Mouse (Mus musculus) cerebellum, adult 2 months (tissue): Measurements from ENCODE around the gene Cul7. TPM values are rescaled to one million over a fixed set of nuclear protein-coding genes. Genes with fewer than 3 reads are reported as not detected.

Source experiments
- DNase-seq, 2 experiments: peaks; one replicate each; pipeline ENCODE4 v3.0.0; 2021
- H3K27ac ChIP-seq: fragments of 200-500 bp; 2 replicates; pipeline ENCODE4 v1.5.1; 2012; ENCODE audit warnings: low read length, control low read depth, inconsistent platforms; ENCODE audit not compliant: insufficient read depth
- H3K27me3 ChIP-seq: fragments of 200-500 bp; 2 replicates; pipeline ENCODE4 v1.6.1; 2012; ENCODE audit warnings: inconsistent platforms, mild to moderate bottlenecking, low read length, moderate library complexity; ENCODE audit not compliant: control insufficient read depth, insufficient read depth
- H3K4me1 ChIP-seq: fragments of 200-500 bp; 2 replicates; pipeline ENCODE4 v1.6.1; 2011; ENCODE audit warnings: low read length; ENCODE audit not compliant: control insufficient read depth, insufficient read depth
- H3K4me3 ChIP-seq: fragments of 200-500 bp; replicated peaks from 2 replicates; pipeline ENCODE3; 2011; ENCODE audit warnings: mild to moderate bottlenecking, low read depth, low read length, control low read depth; ENCODE audit not compliant: insufficient read depth
- CTCF ChIP-seq: fragments of 200-500 bp; IDR thresholded peaks from 2 replicates; pipeline ENCODE4 v1.5.1; 2011; ENCODE audit warnings: low read depth, mild to moderate bottlenecking, control low read depth, low read length, moderate library complexity, borderline replicate concordance; ENCODE audit not compliant: insufficient read depth
- POLR2A ChIP-seq: fragments of 200-500 bp; IDR thresholded peaks from 2 replicates; pipeline ENCODE4 v1.6.1; 2011; ENCODE audit warnings: low read length, control low read depth, borderline replicate concordance; ENCODE audit not compliant: insufficient read depth
- WGBS: fragments of 180-500 bp; shearing (Covaris S2); methylation state at CpG from one replicate; pipeline ENCODE4 v1.1.7; 2018; 5-methylcytosine and 5-hydroxymethylcytosine counted together
- polyA plus RNA-seq: library from polyadenylated mRNA; depleted of rRNA; stranded (reverse); fragments of >200 nt; gene quantifications from 2 replicates; pipeline ENCODE4 v1.2.3, GENCODE M21; 2012; rRNA removed

Cul7 gene
- 43.3 and 44.5 TPM in 2 replicates for polyA plus RNA-seq

GRCm38 (mm10) chr17:46650232-46651031 is at the start of gene Cul7:
TSS of gene Cul7 (plus strand) at chr17:46650337.
- Histone ChIP-seq H3K27me3 (no peaks in the 10 kb centered on the region), H3K4me3 (peak within 1 kb of the TSS; percentile 54), H3K27ac (peak within 1 kb of the TSS; percentile 85), H3K4me1 (peaks cover 13% of the 10 kb centered on the region)
- peak; percentile 75 for TF ChIP-seq POLR2A
- TF ChIP-seq CTCF: no peak
- WGBS: 1% methylated on average over 58 of the region's 58 CpGs
- peak; percentile 90 to 92 for DNase-seq

GRCm38 (mm10) chr17:46600569-46600968 is 49.6 kb upstream of the Cul7 start:
- no peak for DNase-seq
- Histone ChIP-seq H3K27ac (no peak overlapping the region), H3K4me1 (no peaks in the 10 kb centered on the region), H3K27me3 (no peaks in the 10 kb centered on the region), H3K4me3 (no peak overlapping the region)
- 95% methylated on average over 2 of the region's 2 CpGs for WGBS
- TF ChIP-seq CTCF: no peak
- TF ChIP-seq POLR2A: no peak

DNA sequence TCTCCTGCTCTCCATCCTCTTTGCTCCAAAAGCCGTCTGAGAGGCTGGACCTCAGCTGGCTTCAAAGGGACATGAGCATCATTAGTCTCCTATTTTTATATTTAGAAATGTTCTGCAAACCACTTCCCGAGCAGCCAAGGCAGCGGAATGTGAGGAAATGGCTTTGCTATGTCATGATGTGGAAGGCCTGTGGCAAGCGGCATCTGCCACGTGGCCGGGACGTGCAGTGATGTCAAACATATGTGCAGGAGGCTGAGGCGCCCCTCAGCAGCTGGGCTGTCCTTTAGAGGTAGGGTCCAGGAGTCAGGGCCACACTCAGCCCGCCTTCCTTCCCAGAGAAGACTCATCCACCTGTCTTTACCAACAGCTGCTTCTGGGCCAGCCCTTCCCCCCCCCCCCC is 47.9 kb upstream of the Cul7 start:
- Histone ChIP-seq H3K4me1 (no peaks in the 10 kb centered on the region), H3K27me3 (no peaks in the 10 kb centered on the region), H3K4me3 (no peak overlapping the region), H3K27ac (no peak overlapping the region)
- no peak for DNase-seq
- TF ChIP-seq CTCF (no peak), POLR2A (no peak)
- WGBS: 66% methylated on average over 9 of the region's 9 CpGs

DNA sequence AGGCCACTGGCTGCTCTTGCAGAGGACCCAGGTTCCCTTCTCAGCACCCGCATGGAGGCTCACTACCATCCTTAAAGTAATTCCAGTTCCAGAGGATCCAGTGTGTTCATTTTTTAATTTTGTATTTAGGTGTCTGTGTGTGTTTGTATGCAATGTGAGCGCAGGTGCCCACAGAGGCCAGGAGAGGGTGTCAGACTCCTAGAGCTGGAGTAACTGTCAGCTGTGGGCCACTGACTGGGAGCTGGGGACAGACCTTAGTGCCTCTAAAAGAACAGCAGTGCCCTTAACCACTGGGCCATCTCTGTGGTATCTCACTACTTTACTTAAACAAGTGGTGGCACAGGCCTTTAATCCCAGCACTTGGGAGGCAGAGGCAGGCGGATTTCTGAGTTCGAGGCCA is 46.9 kb upstream of the Cul7 start:
- Histone ChIP-seq H3K4me1 (no peaks in the 10 kb centered on the region; the same call in 1 of the 2 replicates), H3K27ac (no peak overlapping the region), H3K27me3 (no peaks in the 10 kb centered on the region), H3K4me3 (no peak overlapping the region)
- WGBS: 96% methylated on average over 4 of the region's 4 CpGs
- TF ChIP-seq CTCF: no peak
- TF ChIP-seq POLR2A: no peak
- no peak for DNase-seq

- no peaks in the 10 kb centered on the region; the same call in 1 of the 2 replicates for H3K4me1 ChIP-seq
- H3K27ac ChIP-seq: no peak overlapping the region
- TF ChIP-seq POLR2A (no peak), CTCF (no peak)
These were observed 45.0 kb upstream of the Cul7 start for GRCm38 (mm10) chr17:46605126-46605525.

GRCm38 (mm10) chr17:46605987-46606386 is 44.1 kb upstream of the Cul7 start:
- Histone ChIP-seq H3K4me3 (no peak overlapping the region), H3K4me1 (no peaks in the 10 kb centered on the region; the same call in 1 of the 2 replicates), H3K27me3 (no peaks in the 10 kb centered on the region), H3K27ac (no peak overlapping the region)
- no peak for TF ChIP-seq POLR2A
- TF ChIP-seq CTCF: no peak
- no peak for DNase-seq
- 74% methylated on average over 12 of the region's 12 CpGs for WGBS

More at GRCm38 (mm10) chr17:46605126-46605525, 45.0 kb upstream of the Cul7 start:
- WGBS: 67% methylated on average over 5 of the region's 5 CpGs
- H3K4me3 ChIP-seq: no peak overlapping the region
- no peak for DNase-seq
- no peaks in the 10 kb centered on the region for H3K27me3 ChIP-seq

GRCm38 (mm10) chr17:46609721-46610514 is 40.2 kb upstream of the Cul7 start:
- TF ChIP-seq POLR2A (no peak), CTCF (no peak)
- Histone ChIP-seq H3K27ac (no peak overlapping the region), H3K4me3 (no peak overlapping the region), H3K27me3 (no peaks in the 10 kb centered on the region), H3K4me1 (no peaks in the 10 kb centered on the region; the same call in 1 of the 2 replicates)
- no peak for DNase-seq
- WGBS: 65% methylated on average over 15 of the region's 15 CpGs
